Mouse (Mus musculus) liver, embryonic 14.5 days (tissue): ENCODE measurements around the gene Cgnl1.

Experiments
- CTCF ChIP-seq: IDR thresholded peaks from 2 replicates; pipeline ENCODE4 v1.5.1; 2016; ENCODE audit warnings: antibody characterized with exemption, low read depth, control low read depth
- EP300 ChIP-seq: IDR thresholded peaks from 2 replicates; pipeline ENCODE4 v1.6.1; 2016; ENCODE audit warnings: antibody characterized with exemption, low read depth

DNA sequence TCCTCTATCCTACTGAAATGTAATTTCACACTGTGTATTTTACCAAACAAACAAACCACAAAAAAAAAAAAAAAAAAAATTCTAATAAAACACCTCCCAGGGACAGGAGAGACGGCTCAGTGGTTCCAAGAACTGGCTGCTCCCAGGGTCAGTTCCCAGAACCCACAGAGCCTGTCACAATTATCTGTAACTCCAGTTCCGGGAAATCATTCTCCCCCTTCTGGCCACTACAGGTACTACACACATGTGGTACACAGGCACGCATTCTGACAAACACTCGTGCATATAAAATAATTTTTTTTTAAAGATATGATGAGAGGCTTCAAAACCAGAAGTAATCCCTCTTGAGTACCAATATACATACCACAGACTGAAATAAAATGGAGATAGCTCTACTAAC lies 9.7 kb downstream of the Cgnl1 start:
- peak; percentile 56 for TF ChIP-seq CTCF
- TF ChIP-seq EP300 = no peak
